Mouse (Mus musculus) stomach, embryonic 16.5 days (tissue): ENCODE results near the gene Ap4b1. TPM values are rescaled to one million over a fixed set of nuclear protein-coding genes. Genes with fewer than 3 reads are reported as not detected.
"Not testable (repeated sequence)": the region's sequence is repeated elsewhere in the genome, so short reads cannot be mapped to it uniquely, and the experiment has no call there.

Experiments
- ATAC-seq: fragments of 200-750 bp; cut with Nextera tagmentation; 2 replicates; pipeline ENCODE4 v1.8.0; 2017; ENCODE audit warnings: moderate number of reproducible peaks, moderate TSS enrichment; ENCODE audit not compliant: insufficient read depth, low FRiP score
- H3K27ac ChIP-seq: fragments of 300-500 bp; sonication (generic); 2 replicates; pipeline ENCODE4 v1.5.1; 2014; ENCODE audit warnings: low read length
- H3K27me3 ChIP-seq: fragments of 300-500 bp; sonication (generic); 2 replicates; pipeline ENCODE4 v1.6.1; 2014; ENCODE audit warnings: low read length, control low read depth, mixed read lengths; ENCODE audit not compliant: control insufficient read depth, insufficient read depth
- H3K36me3 ChIP-seq: fragments of 300-500 bp; sonication (generic); 2 replicates; pipeline ENCODE4 v1.6.1; 2014; ENCODE audit warnings: low read length; ENCODE audit not compliant: control insufficient read depth, insufficient read depth
- H3K4me1 ChIP-seq: fragments of 300-500 bp; sonication (generic); 2 replicates; pipeline ENCODE4 v1.6.1; 2014; ENCODE audit warnings: low read length, control low read depth, mixed read lengths; ENCODE audit not compliant: control insufficient read depth, insufficient read depth
- H3K4me2 ChIP-seq: fragments of 300-500 bp; sonication (generic); 2 replicates; pipeline ENCODE4 v1.6.1; 2014; ENCODE audit warnings: low read depth, low read length, mixed read lengths
- H3K4me3 ChIP-seq: fragments of 300-500 bp; sonication (generic); replicated peaks from 2 replicates; pipeline ENCODE4 v1.5.1; 2014; ENCODE audit warnings: mild to moderate bottlenecking, low read length
- H3K9ac ChIP-seq: fragments of 300-500 bp; sonication (generic); 2 replicates; pipeline ENCODE4 v1.6.1; 2014; ENCODE audit warnings: low read length
- H3K9me3 ChIP-seq: fragments of 300-500 bp; sonication (generic); replicated peaks from 2 replicates; pipeline ENCODE4 v1.6.1; 2016; ENCODE audit warnings: low read length, control low read depth; ENCODE audit not compliant: control insufficient read depth
- WGBS: fragments of 180-500 bp; shearing (Covaris S2); extraction: QIAGEN DNeasy Blood & Tissue Kit; methylation state at CpG from one replicate; pipeline ENCODE4 v1.1.7; 2014; 5-methylcytosine and 5-hydroxymethylcytosine counted together
- polyA plus RNA-seq: library from polyadenylated mRNA; unstranded; fragments of >200 nt; fragmentation: Nextera tagmentation; extraction: Ambion mirVana; gene quantifications from 2 replicates; pipeline ENCODE4 v1.2.1, GENCODE M21; 2015

The Ap4b1 gene
- polyA plus RNA-seq, 1 experiment from 2014 or later: 20.1 TPM

- H3K27ac ChIP-seq, H3K9me3 ChIP-seq, H3K9ac ChIP-seq, H3K4me3 ChIP-seq, H3K4me2 ChIP-seq, H3K36me3 ChIP-seq, H3K4me1 ChIP-seq, H3K27me3 ChIP-seq, ATAC-seq: not testable (repeated sequence)
- WGBS: 87% methylated on average over 3 of the region's 3 CpGs
These were observed 30.9 kb downstream of the Ap4b1 start for GRCm38 (mm10) chr3:103840195-103840594.

GRCm38 (mm10) chr3:103840946-103841345 lies 31.6 kb downstream of the Ap4b1 start:
- 86% methylated on average over 7 of the region's 7 CpGs for WGBS
- H3K4me2 ChIP-seq, H3K9ac ChIP-seq, H3K27me3 ChIP-seq, H3K27ac ChIP-seq, H3K36me3 ChIP-seq, H3K4me1 ChIP-seq, H3K4me3 ChIP-seq, H3K9me3 ChIP-seq, ATAC-seq: not testable (repeated sequence)

GRCm38 (mm10) chr3:103850644-103851363 lies 41.5 kb downstream of the Ap4b1 start:
- no peaks in the 10 kb centered on the region for H3K4me1 ChIP-seq
- 70% methylated on average over 9 of the region's 9 CpGs for WGBS
- no peak overlapping the region for H3K27ac ChIP-seq

GRCm38 (mm10) chr3:103851481-103851880 lies 42.2 kb downstream of the Ap4b1 start:
- no peaks in the 10 kb centered on the region for H3K27me3 ChIP-seq
- H3K9me3 ChIP-seq: no peaks in the 10 kb centered on the region
- no peak for ATAC-seq
- no peak overlapping the region for H3K27ac ChIP-seq
- 91% methylated on average over 6 of the region's 6 CpGs for WGBS
- H3K9ac ChIP-seq: no peak overlapping the region
- no peak overlapping the region for H3K4me2 ChIP-seq
- no peak overlapping the region for H3K4me3 ChIP-seq
- no peaks in the 10 kb centered on the region for H3K4me1 ChIP-seq
- H3K36me3 ChIP-seq: no peaks in the 10 kb centered on the region

More at GRCm38 (mm10) chr3:103850644-103851363, 41.5 kb downstream of the Ap4b1 start:
- H3K36me3 ChIP-seq: no peaks in the 10 kb centered on the region
- no peak overlapping the region for H3K9ac ChIP-seq
- H3K4me2 ChIP-seq: no peak overlapping the region
- H3K9me3 ChIP-seq: no peaks in the 10 kb centered on the region
- H3K27me3 ChIP-seq: no peaks in the 10 kb centered on the region
- ATAC-seq: no peak
- H3K4me3 ChIP-seq: no peak overlapping the region

GRCm38 (mm10) chr3:103851882-103852281 lies 42.6 kb downstream of the Ap4b1 start:
- Histone ChIP-seq H3K4me3 (no peak overlapping the region), H3K4me1 (no peaks in the 10 kb centered on the region), H3K36me3 (no peaks in the 10 kb centered on the region), H3K4me2 (no peak overlapping the region), H3K27ac (no peak overlapping the region), H3K27me3 (no peaks in the 10 kb centered on the region), H3K9ac (no peak overlapping the region), H3K9me3 (no peaks in the 10 kb centered on the region)
- no peak for ATAC-seq
- 82% methylated on average over 8 of the region's 8 CpGs for WGBS

GRCm38 (mm10) chr3:103852565-103853299 lies 43.4 kb downstream of the Ap4b1 start:
- H3K4me2 ChIP-seq: no peak overlapping the region
- H3K9me3 ChIP-seq: no peaks in the 10 kb centered on the region
- whole genome bisulfite sequencing: 64% methylated on average over 3 of the region's 3 CpGs
- no peaks in the 10 kb centered on the region for H3K36me3 ChIP-seq
- no peaks in the 10 kb centered on the region for H3K27me3 ChIP-seq
- no peak for ATAC-seq
- no peak overlapping the region for H3K27ac ChIP-seq
- H3K4me1 ChIP-seq: no peaks in the 10 kb centered on the region
- no peak overlapping the region for H3K9ac ChIP-seq
- H3K4me3 ChIP-seq: no peak overlapping the region

- no peak for ATAC-seq
- H3K9ac ChIP-seq: no peak overlapping the region
- no peaks in the 10 kb centered on the region for H3K36me3 ChIP-seq
- no peaks in the 10 kb centered on the region for H3K27me3 ChIP-seq
- H3K4me2 ChIP-seq: no peak overlapping the region
- no peaks in the 10 kb centered on the region for H3K4me1 ChIP-seq
- no peak overlapping the region for H3K27ac ChIP-seq
- H3K4me3 ChIP-seq: no peak overlapping the region
- H3K9me3 ChIP-seq: no peaks in the 10 kb centered on the region
- 54% methylated on average over 8 of the region's 8 CpGs for WGBS
These were observed 44.5 kb downstream of the Ap4b1 start for GRCm38 (mm10) chr3:103853804-103854203.

- Histone ChIP-seq H3K36me3 (no peaks in the 10 kb centered on the region), H3K9ac (no peak overlapping the region), H3K4me3 (no peak overlapping the region), H3K27me3 (no peaks in the 10 kb centered on the region), H3K4me1 (0 out of 2 replicates have a peak, but pooled peaks cover 4% of the 10 kb centered on the region), H3K4me2 (no peak overlapping the region), H3K27ac (no peak overlapping the region), H3K9me3 (no peaks in the 10 kb centered on the region)
- 87% methylated on average over 7 of the region's 7 CpGs for WGBS
- ATAC-seq: no peak
These were observed 47.9 kb downstream of the Ap4b1 start for GRCm38 (mm10) chr3:103857036-103857805.
